Mouse (Mus musculus): ENCODE measurements around the gene Zfp865. TPM values are rescaled to one million over a fixed set of nuclear protein-coding genes. Genes with fewer than 3 reads are reported as not detected.

Zfp865 gene
- total and polyA plus RNA-seq, 3 experiments: 4.0 to 21.0 (median 12.3) TPM

- peak overlapping the region; percentile 96 for H3K9ac ChIP-seq (ENCODE audit: insufficient read depth, low read depth)
- H3K27me3 ChIP-seq (replicated peaks): no peaks in the 10 kb centered on the region
- TF ChIP-seq MXI1 (IDR thresholded peaks at IDR 0.05; ENCODE audit: low read depth, low read length): no peak
- TF ChIP-seq EP300 (IDR thresholded peaks at IDR 0.05; ENCODE audit: low read length): no peak
- TF ChIP-seq ZNF384 (IDR thresholded peaks at IDR 0.05; ENCODE audit: low read depth, low read length): peak; percentile 80
- H3K79me2 ChIP-seq (replicated peaks; ENCODE audit: control insufficient read depth, extremely low read depth, insufficient read depth, poor library complexity, severe bottlenecking): 0 out of 2 replicates have a peak, but pooled peaks cover 5% of the 10 kb centered on the region
- H3K9me3 ChIP-seq (replicated peaks; ENCODE audit: low read length): no peaks in the 10 kb centered on the region
- peaks cover 4 to 17% of the 10 kb centered on the region in 2 experiments for H3K4me1 ChIP-seq (ENCODE audit: control insufficient read depth in 1 of 2, insufficient read depth in 2 of 2)
- DNase-seq (ENCODE audit: extremely low read depth): no peak
- in situ Hi-C loops (cut with MboI; ENCODE audit: low pct_ligation_motif_present, low pct_unique_long_range_greater_than_20kb, low sequenced_read_pairs): no loop called here
- dilution Hi-C loops (cut with MboI; ENCODE audit: extremely low pct_ligation_motif_present, extremely low pct_unique_long_range_greater_than_20kb, low sequenced_read_pairs): no loop called here
- peaks cover 0 to 32% of the 10 kb centered on the region in 2 experiments for H3K36me3 ChIP-seq (replicated peaks in 1 of 2; ENCODE audit: control insufficient read depth in 1 of 2, insufficient read depth in 1 of 2, low read length in 1 of 2)
- H3K4me2 ChIP-seq (ENCODE audit: insufficient read depth, low read depth, poor library complexity, severe bottlenecking): peak overlapping the region; percentile 89
- peak overlapping the region; percentile 57 to 90 (median 83) for H3K4me3 ChIP-seq (replicated peaks in 1 of 3; ENCODE audit: low read depth in 2 of 3, low read length in 2 of 3, poor library complexity in 1 of 3)
- H3K27ac ChIP-seq (ENCODE audit: insufficient read depth, low read depth): no peak overlapping the region
These were observed 18.8 kb downstream of the Zfp865 start for GRCm38 (mm10) chr7:5038940-5039339.

DNA sequence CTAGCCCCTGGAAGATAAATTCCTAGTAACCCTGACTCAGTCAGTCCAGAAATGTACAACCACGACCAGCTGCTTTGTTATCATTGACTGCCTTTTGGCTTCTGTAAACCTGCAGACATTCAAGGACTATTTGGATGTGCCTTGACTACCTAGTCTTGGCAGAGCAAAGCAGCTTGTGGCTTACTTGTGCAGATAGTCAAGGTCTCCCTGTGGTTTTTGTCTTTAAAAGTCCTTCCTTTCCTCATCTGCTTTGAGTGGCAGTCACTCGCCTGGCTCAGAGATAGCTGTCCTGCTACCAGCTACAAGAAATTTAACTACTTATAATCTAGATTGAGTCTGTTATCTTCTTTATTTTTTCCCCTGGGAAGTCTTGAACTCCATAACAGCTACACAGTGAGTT lies 24.8 kb downstream of the Zfp865 start:
- Histone ChIP-seq H3K4me2 (ENCODE audit: insufficient read depth, low read depth, poor library complexity, severe bottlenecking) (no peak overlapping the region), H3K4me1 (ENCODE audit: control insufficient read depth in 1 of 2, insufficient read depth in 2 of 2) (peaks cover 12 to 17% of the 10 kb centered on the region in 2 experiments; a peak in 3 of 4 replicates), H3K27ac (ENCODE audit: insufficient read depth, low read depth) (no peak overlapping the region), H3K9ac (ENCODE audit: insufficient read depth, low read depth) (no peak overlapping the region), H3K36me3 (replicated peaks in 1 of 2; ENCODE audit: control insufficient read depth in 1 of 2, insufficient read depth in 1 of 2, low read length in 1 of 2) (peaks cover 0 to 12% of the 10 kb centered on the region in 2 experiments), H3K9me3 (replicated peaks; ENCODE audit: low read length) (no peaks in the 10 kb centered on the region), H3K79me2 (replicated peaks; ENCODE audit: control insufficient read depth, extremely low read depth, insufficient read depth, poor library complexity, severe bottlenecking) (no peaks in the 10 kb centered on the region), H3K4me3 (replicated peaks in 1 of 3; ENCODE audit: low read depth in 2 of 3, low read length in 2 of 3, poor library complexity in 1 of 3) (no peak overlapping the region), H3K27me3 (replicated peaks) (no peaks in the 10 kb centered on the region)
- dilution Hi-C loops (cut with MboI; ENCODE audit: extremely low pct_ligation_motif_present, extremely low pct_unique_long_range_greater_than_20kb, low sequenced_read_pairs) (no loop called here), in situ Hi-C loops (cut with MboI; ENCODE audit: low pct_ligation_motif_present, low pct_unique_long_range_greater_than_20kb, low sequenced_read_pairs) (no loop called here)
- no peak for TF ChIP-seq GABPA (IDR thresholded peaks at IDR 0.05; ENCODE audit: insufficient replicate concordance, low read depth, low read length)
- no peak for TF ChIP-seq CHD2 (IDR thresholded peaks at IDR 0.05; ENCODE audit: low read length)
- no peak for TF ChIP-seq UBTF (IDR thresholded peaks at IDR 0.05; ENCODE audit: low read depth, low read length)
- no peak for TF ChIP-seq ETS1 (conservative IDR thresholded peaks at IDR 0.05; ENCODE audit: low read depth, low read length)
- no peak for DNase-seq (ENCODE audit: extremely low read depth)

GRCm38 (mm10) chr7:5046112-5046511 lies 25.9 kb downstream of the Zfp865 start:
- no peaks in the 10 kb centered on the region for H3K27me3 ChIP-seq (replicated peaks)
- dilution Hi-C loops (cut with MboI; ENCODE audit: extremely low pct_ligation_motif_present, extremely low pct_unique_long_range_greater_than_20kb, low sequenced_read_pairs) (no loop called here), in situ Hi-C loops (cut with MboI; ENCODE audit: low pct_ligation_motif_present, low pct_unique_long_range_greater_than_20kb, low sequenced_read_pairs) (no loop called here)
- peaks cover 16 to 24% of the 10 kb centered on the region in 2 experiments for H3K4me1 ChIP-seq (ENCODE audit: control insufficient read depth in 1 of 2, insufficient read depth in 2 of 2)
- no peak overlapping the region for H3K4me2 ChIP-seq (ENCODE audit: insufficient read depth, low read depth, poor library complexity, severe bottlenecking)
- H3K79me2 ChIP-seq (replicated peaks; ENCODE audit: control insufficient read depth, extremely low read depth, insufficient read depth, poor library complexity, severe bottlenecking): no peaks in the 10 kb centered on the region
- H3K36me3 ChIP-seq (replicated peaks in 1 of 2; ENCODE audit: control insufficient read depth in 1 of 2, insufficient read depth in 1 of 2, low read length in 1 of 2): peaks cover 0 to 8% of the 10 kb centered on the region in 2 experiments
- no peak overlapping the region for H3K9ac ChIP-seq (ENCODE audit: insufficient read depth, low read depth)
- no peaks in the 10 kb centered on the region for H3K9me3 ChIP-seq (replicated peaks; ENCODE audit: low read length)
- peak; percentile 34 for DNase-seq (ENCODE audit: extremely low read depth)
- no peak overlapping the region for H3K27ac ChIP-seq (ENCODE audit: insufficient read depth, low read depth)
- H3K4me3 ChIP-seq (replicated peaks in 1 of 3; ENCODE audit: low read depth in 2 of 3, low read length in 2 of 3, poor library complexity in 1 of 3): no peak overlapping the region
- no peak for TF ChIP-seq POLR2A (IDR thresholded peaks at IDR 0.05; ENCODE audit: low read depth, low read length)
- peak; percentile 13 to 65; a peak in 2 of 4 replicates for TF ChIP-seq CTCF (conservative IDR thresholded peaks at IDR 0.05 in 1 of 2, IDR thresholded peaks at IDR 0.05 in 1 of 2; ENCODE audit: low read depth in 2 of 2, low read length in 2 of 2)
- TF ChIP-seq NRF1 (IDR thresholded peaks at IDR 0.05; ENCODE audit: low read depth, low read length): no peak
- no peak for TF ChIP-seq MXI1 (IDR thresholded peaks at IDR 0.05; ENCODE audit: low read depth, low read length)
- TF ChIP-seq MAX (IDR thresholded peaks at IDR 0.05; ENCODE audit: low read length): no peak
- no peak for TF ChIP-seq TCF12 (IDR thresholded peaks at IDR 0.05; ENCODE audit: low read depth, low read length)
- TF ChIP-seq GABPA (IDR thresholded peaks at IDR 0.05; ENCODE audit: insufficient replicate concordance, low read depth, low read length): no peak
- TF ChIP-seq ZNF384 (IDR thresholded peaks at IDR 0.05; ENCODE audit: low read depth, low read length): no peak
- no peak for TF ChIP-seq KAT2A (IDR thresholded peaks at IDR 0.05; ENCODE audit: insufficient replicate concordance, low read length)
- TF ChIP-seq USF1 (IDR thresholded peaks at IDR 0.05; ENCODE audit: low read depth, low read length): no peak
- TF ChIP-seq RCOR1 (conservative IDR thresholded peaks at IDR 0.05; ENCODE audit: low read depth, low read length): no peak
- no peak for TF ChIP-seq UBTF (IDR thresholded peaks at IDR 0.05; ENCODE audit: low read depth, low read length)
- TF ChIP-seq ELF1 (IDR thresholded peaks at IDR 0.05; ENCODE audit: low read depth, low read length): no peak
- no peak for TF ChIP-seq ETS1 (conservative IDR thresholded peaks at IDR 0.05; ENCODE audit: low read depth, low read length)
- no peak for TF ChIP-seq MYC (IDR thresholded peaks at IDR 0.05; ENCODE audit: low read depth, low read length)
- TF ChIP-seq USF2 (conservative IDR thresholded peaks at IDR 0.05; ENCODE audit: low read depth, low read length): no peak
- TF ChIP-seq TBP (conservative IDR thresholded peaks at IDR 0.05; ENCODE audit: low read depth, low read length): no peak
- TF ChIP-seq HCFC1 (IDR thresholded peaks at IDR 0.05; ENCODE audit: low read depth, low read length): no peak
- TF ChIP-seq NELFE (IDR thresholded peaks at IDR 0.05; ENCODE audit: low read depth, low read length): no peak
- TF ChIP-seq BHLHE40 (IDR thresholded peaks at IDR 0.05; ENCODE audit: low read depth, low read length): peak; percentile 17; the same call in 1 of the 2 replicates
- TF ChIP-seq ZKSCAN1 (IDR thresholded peaks at IDR 0.05; ENCODE audit: borderline replicate concordance, low read depth, low read length): no peak
- no peak for TF ChIP-seq JUN (IDR thresholded peaks at IDR 0.05; ENCODE audit: insufficient read depth, low read depth, low read length)
- TF ChIP-seq JUND (conservative IDR thresholded peaks at IDR 0.05; ENCODE audit: low read depth, low read length): no peak
- TF ChIP-seq ZC3H11A (IDR thresholded peaks at IDR 0.05; ENCODE audit: low read depth, low read length): no peak
